Mouse (Mus musculus): ENCODE results near the gene Eif4g1.

DNA sequence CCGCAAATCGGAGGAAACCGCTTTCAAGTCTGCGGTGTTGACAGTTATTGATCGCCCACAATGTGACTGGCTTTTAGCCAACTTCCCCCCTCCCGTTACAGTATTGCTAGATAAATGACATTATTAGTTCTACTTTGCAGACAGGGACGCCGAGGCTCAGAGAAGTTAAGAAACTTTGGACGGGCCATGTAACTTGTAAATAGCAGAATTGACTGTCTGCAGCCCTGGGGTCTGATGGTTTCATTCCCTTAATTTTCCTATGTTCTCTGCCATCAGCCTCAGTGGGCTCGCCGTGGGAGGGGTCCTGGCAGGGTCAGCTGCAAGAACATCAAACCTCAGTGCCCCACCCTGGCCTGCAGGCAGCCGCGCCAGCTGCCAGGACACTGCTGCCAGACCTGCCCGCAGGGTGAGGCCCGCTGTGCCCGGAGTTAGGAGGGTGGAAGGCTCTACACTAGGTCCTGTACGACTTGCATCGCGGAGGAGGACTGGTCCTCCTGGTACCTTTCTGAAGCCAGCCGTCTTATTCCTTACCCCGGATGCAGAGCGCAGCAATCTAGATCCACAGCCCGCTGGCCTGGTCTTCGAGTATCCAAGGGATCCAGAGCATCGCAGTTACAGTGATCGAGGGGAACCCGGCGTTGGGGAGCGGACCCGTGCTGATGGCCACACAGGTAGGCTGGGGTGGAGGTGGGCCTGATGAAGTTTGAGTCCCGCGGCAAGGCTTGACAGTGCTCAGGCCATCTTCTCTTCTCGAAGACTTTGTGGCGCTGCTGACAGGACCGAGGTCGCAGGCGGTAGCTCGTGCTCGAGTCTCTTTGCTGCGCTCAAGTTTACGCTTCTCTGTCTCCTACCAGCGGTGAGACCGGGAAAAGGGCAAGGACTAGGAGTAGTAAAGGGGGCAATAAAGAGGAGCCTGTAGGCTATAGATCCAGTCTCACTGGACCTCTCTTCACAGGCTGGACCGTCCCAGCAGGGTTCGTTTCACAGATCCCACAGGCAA, 65.9 kb downstream of the Eif4g1 start, which contains the start of gene Thpo:
- TF ChIP-seq CTCF (IDR thresholded peaks at IDR 0.05; ENCODE audit: low read depth): no peak
- no peak for TF ChIP-seq EP300 (IDR thresholded peaks at IDR 0.05; ENCODE audit: low read depth)
